Mouse (Mus musculus): ENCODE measurements around the gene Stk31. TPM values are rescaled to one million over a fixed set of nuclear protein-coding genes. Genes with fewer than 3 reads are reported as not detected.

Stk31 gene
- total RNA-seq (2023): under 1 TPM in 1 of 2 experiments, not detected in 1; 0.13 TPM

DNA sequence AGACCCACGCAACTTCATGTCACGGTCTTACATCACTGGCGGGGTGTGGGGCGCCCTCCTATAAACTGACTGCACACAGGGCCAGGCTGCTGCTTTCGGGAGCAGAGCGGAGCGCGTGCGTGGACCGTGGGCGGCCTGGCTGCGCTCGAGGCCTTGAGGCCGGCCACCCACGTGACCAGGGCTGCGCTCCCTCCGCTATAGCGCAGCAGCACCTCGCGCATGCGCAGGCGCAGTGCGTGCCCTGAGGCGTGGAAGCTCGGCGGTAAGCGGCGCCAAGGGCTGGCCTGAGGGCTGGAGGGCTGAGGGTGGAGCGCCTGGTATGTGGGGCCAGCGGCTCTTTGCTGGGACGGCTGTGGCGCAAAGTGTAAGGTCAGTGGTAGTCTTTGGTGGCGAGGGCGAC, at the start of gene Stk31:
Stk31 (plus strand) TSS at position 289 of the 400 bp plus-strand sequence.

DNA sequence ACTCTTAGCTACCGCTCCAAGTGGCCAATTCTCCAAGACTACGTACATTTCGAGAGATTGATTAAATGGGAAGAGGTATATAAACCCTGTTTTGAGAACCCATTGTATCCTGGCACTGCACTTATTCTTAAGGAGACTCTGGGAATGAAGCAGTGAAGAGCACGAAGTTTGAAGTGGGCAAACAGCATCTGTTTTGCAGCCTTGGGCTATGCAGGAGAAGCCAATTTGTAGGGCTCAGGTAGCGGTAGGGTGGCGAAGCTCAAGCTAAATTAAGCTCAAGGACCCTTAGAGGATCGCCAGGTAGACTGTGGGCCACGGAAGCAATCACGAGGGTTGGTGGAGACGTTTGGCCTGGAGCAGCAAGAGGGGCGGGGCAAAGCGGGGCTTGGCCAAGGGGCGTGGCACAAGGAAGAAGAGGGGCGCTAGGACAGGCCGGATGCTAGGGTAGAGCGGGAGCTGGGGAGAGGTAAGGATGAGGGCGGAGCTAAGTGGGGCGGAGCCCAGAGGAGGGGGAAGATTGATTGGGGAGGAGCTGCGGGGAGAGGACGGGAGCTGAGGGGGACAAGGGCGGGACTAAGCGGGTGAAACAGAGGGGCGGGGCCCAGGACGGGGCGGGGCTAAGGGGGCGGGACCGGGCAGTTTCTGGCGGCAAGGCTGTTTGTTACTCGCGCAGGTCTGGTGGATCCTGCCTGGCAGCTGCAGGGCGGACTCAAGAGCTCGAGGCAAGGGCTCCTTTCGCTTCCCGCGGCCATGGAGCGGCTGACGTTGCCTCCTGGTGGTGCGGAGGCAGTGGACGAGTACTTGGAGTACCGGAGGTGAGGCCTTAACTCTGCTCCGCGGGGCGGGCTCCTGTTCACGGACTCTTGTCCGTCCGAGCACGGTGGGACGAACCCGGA, 28.0 kb upstream of the Stk31 start, which contains the start of gene Fam221a:
Fam221a (plus strand) TSS at position 581 of the 896 bp plus-strand sequence.

Other genes starting within 250 kb of the Stk31 start
- not detected for gene Igf2bp3, start 180.6 kb upstream of the Stk31 start, total RNA-seq (2023)
- gene Tra2a, start 131.6 kb upstream of the Stk31 start, total RNA-seq (2023): 100 to 1,000 TPM; 163 to 182 TPM
- gene Ccdc126, start 76.3 kb upstream of the Stk31 start, total RNA-seq (2023): 10 to 100 TPM; 14.2 to 16.2 TPM
- gene Fam221a, start 27.9 kb upstream of the Stk31 start, total RNA-seq (2023): 1 to 10 TPM; 3.1 TPM